Mouse (Mus musculus) retina, embryonic 14.5 days (tissue): ENCODE results near the gene Uap1.
A peak's percentile ranks its signal among the peaks of the same experiment; 100 is the strongest.

Source experiments
- DNase-seq: peaks from one replicate; pipeline ENCODE4 v3.0.0-alpha.2; 2015; ENCODE audit warnings: low spot score

Gene Uap1

GRCm38 (mm10) chr1:170164913-170165312 is 9.8 kb downstream of the Uap1 start:
- DNase-seq, result no peak

- DNase-seq, result no peak
Measured at GRCm38 (mm10) chr1:170164053-170164614, 10.6 kb downstream of the Uap1 start.

GRCm38 (mm10) chr1:170163398-170163943 is 11.3 kb downstream of the Uap1 start:
- DNase-seq, result no peak

- no peak for DNase-seq
Measured at GRCm38 (mm10) chr1:170161852-170162251, 12.9 kb downstream of the Uap1 start.

- no peak for DNase-seq
Measured at GRCm38 (mm10) chr1:170160397-170160938, 14.3 kb downstream of the Uap1 start.

GRCm38 (mm10) chr1:170159707-170160106 is 15.1 kb downstream of the Uap1 start:
- DNase-seq, result no peak

GRCm38 (mm10) chr1:170155761-170156160 is 19.0 kb downstream of the Uap1 start:
- no peak for DNase-seq

GRCm38 (mm10) chr1:170155298-170155697 is 19.5 kb downstream of the Uap1 start:
- no peak for DNase-seq

GRCm38 (mm10) chr1:170153986-170154385 is 20.8 kb downstream of the Uap1 start:
- DNase-seq, result no peak

GRCm38 (mm10) chr1:170152552-170152951 is 22.2 kb downstream of the Uap1 start:
- no peak for DNase-seq

GRCm38 (mm10) chr1:170150870-170151269 is 23.9 kb downstream of the Uap1 start:
- no peak for DNase-seq

GRCm38 (mm10) chr1:170149756-170150155 is 25.0 kb downstream of the Uap1 start:
- no peak for DNase-seq

GRCm38 (mm10) chr1:170148536-170148935 is 26.2 kb downstream of the Uap1 start:
- no peak for DNase-seq

GRCm38 (mm10) chr1:170147651-170148448 is 26.9 kb downstream of the Uap1 start:
- no peak for DNase-seq

- DNase-seq, result no peak
Measured at GRCm38 (mm10) chr1:170145606-170146005, 29.2 kb downstream of the Uap1 start.

- DNase-seq, result no peak
Measured at GRCm38 (mm10) chr1:170142256-170142871, 32.4 kb downstream of the Uap1 start.

- DNase-seq, result no peak
Measured at GRCm38 (mm10) chr1:170141626-170142025, 33.1 kb downstream of the Uap1 start.

GRCm38 (mm10) chr1:170136351-170137009 is 38.3 kb downstream of the Uap1 start:
- DNase-seq, result peak; percentile 80

- no peak for DNase-seq
Measured at GRCm38 (mm10) chr1:170134264-170134663, 40.5 kb downstream of the Uap1 start.

- DNase-seq, result no peak
Measured at GRCm38 (mm10) chr1:170130962-170131361, 43.8 kb downstream of the Uap1 start.

- DNase-seq, result no peak
Measured at GRCm38 (mm10) chr1:170124644-170125043, 50.1 kb downstream of the Uap1 start.

- DNase-seq, result no peak
Measured at GRCm38 (mm10) chr1:170113616-170114015, 61.1 kb downstream of the Uap1 start.
